Mouse (Mus musculus) hindbrain, embryonic 13.5 days (tissue): ENCODE results near the gene Znrf1. TPM values are rescaled to one million over a fixed set of nuclear protein-coding genes. Genes with fewer than 3 reads are reported as not detected.
A peak's percentile ranks its signal among the peaks of the same experiment; 100 is the strongest.

Experiments
- ATAC-seq: fragments of 200-750 bp; cut with Nextera tagmentation; 2 replicates; pipeline ENCODE4 v1.8.0; 2017; ENCODE audit warnings: moderate TSS enrichment; ENCODE audit not compliant: low FRiP score
- H3K27ac ChIP-seq: fragments of 300-500 bp; sonication (generic); 2 replicates; pipeline ENCODE4 v1.5.1; 2015; ENCODE audit warnings: inconsistent platforms, mild to moderate bottlenecking, moderate library complexity
- H3K27me3 ChIP-seq: fragments of 300-500 bp; sonication (generic); 2 replicates; pipeline ENCODE4 v1.6.1; 2015; ENCODE audit warnings: mild to moderate bottlenecking, inconsistent platforms
- H3K36me3 ChIP-seq: fragments of 300-500 bp; sonication (generic); 2 replicates; pipeline ENCODE4 v1.6.1; 2015; ENCODE audit warnings: mild to moderate bottlenecking, inconsistent platforms
- H3K4me1 ChIP-seq: fragments of 300-500 bp; sonication (generic); replicated peaks from 2 replicates; pipeline ENCODE4 v1.6.1; 2015; ENCODE audit warnings: inconsistent platforms
- H3K4me2 ChIP-seq: fragments of 300-500 bp; sonication (generic); 2 replicates; pipeline ENCODE4 v1.6.1; 2015; ENCODE audit warnings: inconsistent platforms, mild to moderate bottlenecking, moderate library complexity
- H3K4me3 ChIP-seq: fragments of 300-500 bp; sonication (generic); 2 replicates; pipeline ENCODE4 v1.5.1; 2015; ENCODE audit warnings: mild to moderate bottlenecking, inconsistent platforms
- H3K9ac ChIP-seq: fragments of 300-500 bp; sonication (generic); 2 replicates; pipeline ENCODE4 v1.6.1; 2015; ENCODE audit warnings: mild to moderate bottlenecking, inconsistent platforms
- H3K9me3 ChIP-seq: fragments of 300-500 bp; sonication (generic); 2 replicates; pipeline ENCODE4 v1.6.1; 2016; ENCODE audit warnings: inconsistent platforms
- WGBS: fragments of 180-500 bp; shearing (Covaris S2); methylation state at CpG from one replicate; pipeline ENCODE4 v1.1.7; 2015; 5-methylcytosine and 5-hydroxymethylcytosine counted together
- polyA plus RNA-seq: library from polyadenylated mRNA; unstranded; fragments of >200 nt; fragmentation: Nextera tagmentation; extraction: Ambion mirVana; gene quantifications from 2 replicates; pipeline ENCODE4 v1.2.1, GENCODE M21; 2015

Gene Znrf1
- polyA plus RNA-seq, 1 experiment from 2014 or later, result 80.0 TPM

DNA sequence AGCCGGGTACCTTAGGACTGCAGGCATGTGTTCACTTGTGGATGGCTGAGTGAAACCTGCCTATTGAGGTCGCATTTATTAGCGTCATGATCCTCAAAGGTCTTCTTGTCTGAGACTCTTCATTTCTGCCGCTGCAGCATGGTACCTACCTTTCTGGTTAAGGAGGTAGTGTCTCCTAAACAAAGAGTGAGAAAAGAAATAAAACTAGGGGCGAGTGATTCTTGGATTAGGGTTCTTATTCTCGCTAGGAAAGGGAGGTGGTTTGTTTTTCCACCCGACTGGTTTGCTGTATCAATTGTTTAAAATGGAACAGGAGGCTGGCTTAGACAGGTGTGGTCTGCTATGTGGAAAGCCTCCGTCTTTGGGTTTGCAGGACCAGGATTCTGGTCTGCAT is 1.9 kb downstream of the Znrf1 start:
- H3K27ac ChIP-seq, result peak overlapping the region; percentile 98
- H3K36me3 ChIP-seq, result no peaks in the 10 kb centered on the region
- H3K27me3 ChIP-seq, result no peaks in the 10 kb centered on the region
- H3K4me1 ChIP-seq, result peaks cover 49% of the 10 kb centered on the region
- 3% methylated on average over 8 of the region's 8 CpGs for WGBS
- H3K9ac ChIP-seq, result peak overlapping the region; percentile 98
- peak overlapping the region; percentile 99 for H3K4me3 ChIP-seq
- peak overlapping the region; percentile 99 for H3K4me2 ChIP-seq
- H3K9me3 ChIP-seq, result no peaks in the 10 kb centered on the region
- no peak for ATAC-seq

DNA sequence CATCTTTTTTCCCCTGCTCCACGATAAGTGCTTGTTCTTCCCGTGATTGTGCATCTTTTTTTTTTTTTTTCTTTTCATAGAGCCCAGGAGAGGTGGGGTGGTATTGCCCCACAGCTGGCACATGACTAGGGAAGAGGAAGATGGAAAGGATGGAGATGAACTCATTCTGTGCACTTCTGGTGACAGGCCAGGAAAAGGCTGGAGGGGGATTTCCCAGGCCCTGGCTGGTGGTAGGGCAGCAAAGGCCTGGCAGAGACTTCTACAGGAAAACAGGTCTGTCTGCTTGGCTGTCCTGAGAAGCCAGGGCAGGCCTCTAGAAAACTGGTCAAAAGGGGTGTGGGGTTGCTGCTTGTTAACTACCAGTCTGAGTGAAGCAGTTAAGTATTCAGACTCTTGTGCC is 2.3 kb downstream of the Znrf1 start:
- peaks cover 52% of the 10 kb centered on the region for H3K4me1 ChIP-seq
- H3K27ac ChIP-seq, result peak overlapping the region; percentile 30; the same call in 1 of the 2 replicates
- peak overlapping the region; percentile 99 for H3K4me2 ChIP-seq
- 0% methylated on average over 2 of the region's 2 CpGs for WGBS
- ATAC-seq, result no peak
- H3K4me3 ChIP-seq, result peak overlapping the region; percentile 99
- no peaks in the 10 kb centered on the region for H3K9me3 ChIP-seq
- no peaks in the 10 kb centered on the region for H3K36me3 ChIP-seq
- peak overlapping the region; percentile 98 for H3K9ac ChIP-seq
- no peaks in the 10 kb centered on the region for H3K27me3 ChIP-seq

DNA sequence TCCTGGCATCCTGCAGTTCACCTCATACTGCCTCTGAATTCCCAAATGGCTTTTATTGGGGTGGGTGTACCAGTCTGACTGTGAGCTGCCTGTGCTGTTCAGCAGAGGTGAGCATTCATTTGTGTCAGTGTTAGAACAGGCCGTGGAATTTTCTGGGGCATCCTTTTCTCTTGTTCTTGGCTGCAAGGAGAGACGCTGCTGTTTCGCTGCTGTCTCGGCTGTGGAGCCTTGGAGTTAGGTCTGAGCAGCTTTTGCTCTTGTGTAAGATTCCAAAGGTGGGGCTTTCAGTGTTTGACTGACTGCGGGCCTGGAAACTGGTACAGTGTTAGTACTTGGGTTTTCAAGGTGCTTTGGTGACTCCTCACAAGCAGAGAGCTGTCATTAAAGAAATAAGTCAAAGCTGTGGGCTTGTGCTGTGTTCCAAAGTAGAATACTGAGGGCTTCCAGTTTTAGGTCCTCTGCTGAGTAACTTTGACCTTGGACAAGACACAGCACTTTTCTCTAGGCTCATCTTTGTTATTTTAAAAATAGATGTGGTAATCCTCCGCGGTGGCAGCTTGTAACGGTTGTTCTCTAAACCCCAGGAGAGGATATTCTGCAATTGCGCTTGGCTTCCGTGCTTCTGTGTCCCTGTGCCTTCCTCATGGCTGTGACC is 3.7 kb downstream of the Znrf1 start:
- Histone ChIP-seq H3K4me3 (peak overlapping the region; percentile 99), H3K4me1 (peaks cover 58% of the 10 kb centered on the region)
- 57% methylated on average over 10 of the region's 10 CpGs for WGBS

DNA sequence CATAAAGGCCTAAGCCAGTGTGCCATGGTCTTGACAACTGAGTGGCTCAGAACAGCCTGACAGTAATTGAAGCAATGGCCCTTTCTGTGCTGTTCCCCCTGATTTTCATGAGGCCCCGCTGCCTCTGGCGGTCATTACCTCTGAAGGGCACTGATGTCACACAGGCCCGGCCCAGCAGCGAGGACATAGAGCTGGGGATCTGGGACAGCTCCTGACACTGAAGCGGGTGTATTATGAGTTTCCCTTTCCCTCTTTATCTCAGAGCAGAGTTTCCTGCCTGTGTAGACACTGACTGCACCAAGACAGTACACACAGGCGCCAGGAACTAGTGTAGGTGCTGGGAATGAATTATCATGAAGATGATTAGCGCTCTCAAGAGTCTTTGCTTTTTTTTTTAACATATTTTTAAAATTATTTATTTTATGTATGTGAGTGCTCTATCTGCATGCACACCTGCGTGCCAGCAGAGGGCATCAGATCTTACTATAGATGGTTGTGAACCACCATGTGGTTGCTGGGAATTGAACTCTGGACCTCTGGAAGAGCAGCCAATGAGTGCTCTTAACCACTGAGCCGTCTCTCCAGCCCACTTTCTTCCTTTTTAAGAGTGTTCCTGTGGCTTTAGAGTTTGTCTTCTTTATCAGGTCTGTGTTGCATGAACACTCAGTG is 7.9 kb downstream of the Znrf1 start:
- Histone ChIP-seq H3K9me3 (no peaks in the 10 kb centered on the region), H3K4me3 (no peak overlapping the region), H3K27ac (no peak overlapping the region), H3K36me3 (peaks cover 3% of the 10 kb centered on the region; the same call in 1 of the 2 replicates), H3K9ac (no peak overlapping the region), H3K27me3 (no peaks in the 10 kb centered on the region), H3K4me1 (peaks cover 54% of the 10 kb centered on the region), H3K4me2 (no peak overlapping the region)
- ATAC-seq, result no peak
- WGBS, result 93% methylated on average over 9 of the region's 9 CpGs

More for the DNA sequence above, 3.7 kb downstream of the Znrf1 start:
- Histone ChIP-seq H3K4me2 (peak overlapping the region; percentile 99), H3K27me3 (no peaks in the 10 kb centered on the region), H3K9me3 (no peaks in the 10 kb centered on the region), H3K36me3 (peaks cover 3% of the 10 kb centered on the region; the same call in 1 of the 2 replicates), H3K27ac (peak overlapping the region; percentile 42; the same call in 1 of the 2 replicates), H3K9ac (peak overlapping the region; percentile 67)
- no peak for ATAC-seq

DNA sequence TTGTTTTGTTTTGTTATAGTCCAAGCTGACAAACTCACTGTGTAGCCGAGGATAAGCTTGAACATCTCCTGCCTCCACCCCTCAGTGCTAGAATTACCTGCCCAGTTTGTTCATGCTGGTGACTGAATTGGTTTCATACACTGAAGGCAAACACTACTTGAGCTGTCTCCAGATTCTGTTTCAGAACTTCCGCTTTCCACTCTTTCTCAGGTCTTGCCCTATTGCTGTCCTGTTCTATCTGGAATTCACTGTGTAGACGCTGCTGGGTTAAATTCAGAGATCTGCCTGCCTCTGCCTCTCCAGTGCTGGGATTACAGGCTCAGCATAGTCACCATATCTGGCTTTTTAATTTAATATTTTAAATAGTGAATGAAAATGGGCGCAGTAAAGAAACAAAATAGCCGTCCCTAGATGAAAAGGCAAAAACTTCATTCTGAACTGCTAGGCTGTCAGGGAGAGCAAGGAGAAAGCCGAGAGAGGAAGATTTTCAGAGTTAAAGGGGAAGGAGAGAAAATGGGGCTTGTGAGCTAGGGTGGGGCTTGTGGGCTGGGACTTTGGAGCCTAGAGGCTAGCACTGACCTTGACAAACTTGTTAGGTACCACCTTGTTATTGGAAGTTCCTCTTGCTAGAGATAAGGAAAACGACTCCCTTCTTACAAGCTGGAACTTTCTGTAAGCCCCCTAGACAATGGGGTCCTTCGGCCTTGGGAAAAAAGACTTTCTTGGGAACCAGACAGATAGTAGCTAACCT is 9.7 kb downstream of the Znrf1 start:
- Histone ChIP-seq H3K27ac (no peak overlapping the region), H3K27me3 (no peaks in the 10 kb centered on the region), H3K4me1 (peaks cover 48% of the 10 kb centered on the region), H3K4me2 (no peak overlapping the region), H3K9ac (no peak overlapping the region), H3K36me3 (peaks cover 3% of the 10 kb centered on the region; the same call in 1 of the 2 replicates), H3K9me3 (no peaks in the 10 kb centered on the region), H3K4me3 (no peak overlapping the region)
- no peak for ATAC-seq
- 90% methylated on average over 8 of the region's 8 CpGs for WGBS

DNA sequence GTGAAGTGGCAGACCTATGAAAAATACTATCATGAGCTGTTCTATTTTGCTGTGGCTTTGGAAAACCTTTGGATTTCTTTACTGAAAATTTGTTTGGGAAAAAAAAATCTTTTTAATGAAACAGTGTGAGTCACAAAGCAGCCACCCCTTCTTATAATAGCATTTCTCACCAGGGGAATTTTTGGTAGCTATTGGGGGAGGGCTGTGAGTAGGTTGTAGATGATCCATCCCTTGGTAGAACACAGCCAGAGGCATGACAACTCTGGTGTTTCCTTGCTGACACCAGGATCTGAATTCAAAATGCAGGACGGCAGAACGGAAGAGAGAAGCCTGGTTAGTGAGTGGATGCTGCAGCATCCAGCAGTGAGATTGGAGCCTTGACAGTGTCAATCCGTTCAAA is 11.2 kb downstream of the Znrf1 start:
- Histone ChIP-seq H3K4me1 (peaks cover 37% of the 10 kb centered on the region), H3K9ac (no peak overlapping the region), H3K9me3 (no peaks in the 10 kb centered on the region), H3K27ac (no peak overlapping the region), H3K4me2 (no peak overlapping the region), H3K27me3 (no peaks in the 10 kb centered on the region), H3K4me3 (no peak overlapping the region), H3K36me3 (peaks cover 3% of the 10 kb centered on the region; the same call in 1 of the 2 replicates)
- 93% methylated on average over 3 of the region's 3 CpGs for WGBS
- ATAC-seq, result no peak

DNA sequence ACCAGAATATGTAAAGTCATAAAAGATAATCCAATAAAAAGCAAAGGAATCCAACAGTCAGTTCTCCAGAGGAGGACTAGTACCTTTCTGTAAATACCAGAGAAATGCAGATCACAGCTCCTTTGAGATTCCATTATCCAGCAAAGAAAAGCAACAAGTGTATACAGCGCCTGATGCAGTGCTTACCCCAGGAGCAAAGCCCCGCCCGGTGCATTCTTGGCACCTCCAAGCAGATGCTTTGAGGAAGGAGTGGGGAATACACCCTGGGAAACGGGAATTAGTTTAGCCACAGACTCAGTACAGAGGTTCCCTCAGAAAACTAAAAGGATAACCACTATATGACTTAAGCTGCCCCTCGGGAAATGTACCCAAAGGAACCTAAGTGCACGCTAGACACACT is 12.3 kb downstream of the Znrf1 start:
- Histone ChIP-seq H3K9ac (no peak overlapping the region), H3K4me1 (peaks cover 29% of the 10 kb centered on the region), H3K27ac (no peak overlapping the region), H3K9me3 (no peaks in the 10 kb centered on the region), H3K4me2 (no peak overlapping the region), H3K27me3 (no peaks in the 10 kb centered on the region), H3K36me3 (peaks cover 3% of the 10 kb centered on the region; the same call in 1 of the 2 replicates), H3K4me3 (no peak overlapping the region)
- 88% methylated on average over 6 of the region's 6 CpGs for WGBS
- no peak for ATAC-seq

DNA sequence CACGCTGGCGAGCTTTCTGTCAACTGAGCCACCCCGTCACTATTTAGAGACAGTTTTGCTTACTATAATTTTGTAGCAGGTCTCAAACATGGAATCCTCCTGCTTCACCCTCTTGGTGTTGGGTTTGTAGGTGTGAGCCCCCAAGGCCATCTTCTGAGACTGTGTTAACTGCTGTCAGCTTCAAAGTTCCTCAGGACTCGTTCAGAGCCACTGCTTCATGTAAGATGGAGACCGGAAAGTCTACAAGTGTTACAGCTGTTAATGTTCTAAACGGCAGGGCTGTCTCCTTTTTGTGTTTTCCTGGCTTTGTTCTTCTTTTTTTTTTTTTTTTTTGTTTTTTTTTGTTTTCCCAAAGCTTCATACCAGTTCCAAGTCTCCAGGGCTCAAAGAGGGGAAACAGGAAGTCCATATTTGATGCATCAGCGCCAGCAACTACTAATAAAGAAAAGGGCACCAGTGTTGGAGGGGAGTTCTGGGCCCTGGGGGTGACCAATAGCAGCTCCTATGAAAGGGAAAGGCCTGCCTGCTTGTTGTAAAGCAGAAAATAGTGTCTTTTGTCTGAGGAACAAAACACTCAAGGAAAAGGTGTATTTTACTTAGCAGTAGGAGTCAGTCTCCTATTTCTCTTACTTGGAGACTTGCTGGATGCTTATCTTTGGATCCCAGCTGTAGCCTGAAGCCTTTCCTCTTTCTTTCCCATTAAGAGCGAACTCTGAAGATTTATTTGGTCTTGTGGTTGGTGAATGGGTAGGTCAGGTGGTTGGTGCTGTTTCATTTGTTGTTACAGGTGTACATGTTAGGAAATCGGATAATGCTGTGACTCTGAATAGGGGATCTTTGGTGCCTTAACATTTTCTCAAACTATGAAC is 14.3 kb downstream of the Znrf1 start:
- H3K9ac ChIP-seq, result no peak overlapping the region
- H3K4me1 ChIP-seq, result peaks cover 37% of the 10 kb centered on the region
- H3K36me3 ChIP-seq, result no peaks in the 10 kb centered on the region
- H3K27ac ChIP-seq, result peak overlapping the region; percentile 2; the same call in 1 of the 2 replicates
- H3K9me3 ChIP-seq, result no peaks in the 10 kb centered on the region
- H3K27me3 ChIP-seq, result no peaks in the 10 kb centered on the region
- ATAC-seq, result no peak
- no peak overlapping the region for H3K4me2 ChIP-seq
- 62% methylated on average over 9 of the region's 9 CpGs for WGBS
- no peak overlapping the region for H3K4me3 ChIP-seq

DNA sequence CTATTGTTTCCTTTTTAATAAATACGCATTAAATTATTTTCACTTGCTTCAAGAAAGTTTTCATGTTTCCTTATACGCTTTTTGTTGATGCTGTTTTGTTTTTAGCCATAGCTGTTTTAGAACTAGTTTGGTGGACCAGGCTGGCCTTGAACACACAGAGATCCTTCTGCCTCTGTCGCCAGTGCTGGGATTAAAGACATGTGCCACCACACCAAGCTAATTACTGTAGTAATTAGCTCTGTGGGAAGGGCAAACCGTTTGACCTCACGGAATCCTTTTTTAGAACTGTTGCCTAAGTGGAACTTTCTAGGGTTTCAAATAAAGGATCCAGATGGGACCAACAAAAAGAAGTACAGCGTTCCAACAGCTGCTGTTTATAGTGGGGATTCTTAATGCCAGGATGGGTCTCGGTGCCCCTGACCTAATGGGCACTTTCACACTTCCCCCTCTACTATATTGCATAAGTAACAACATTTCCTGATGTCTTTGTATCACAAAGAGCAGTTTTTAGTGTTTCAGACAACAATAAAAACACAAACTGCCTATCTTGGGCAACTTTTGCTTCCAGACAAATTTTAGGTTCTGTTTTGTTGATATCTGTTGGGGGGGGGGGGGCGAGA is 15.7 kb downstream of the Znrf1 start:
- 71% methylated on average over 8 of the region's 8 CpGs for WGBS
- H3K4me2 ChIP-seq, result no peak overlapping the region

DNA sequence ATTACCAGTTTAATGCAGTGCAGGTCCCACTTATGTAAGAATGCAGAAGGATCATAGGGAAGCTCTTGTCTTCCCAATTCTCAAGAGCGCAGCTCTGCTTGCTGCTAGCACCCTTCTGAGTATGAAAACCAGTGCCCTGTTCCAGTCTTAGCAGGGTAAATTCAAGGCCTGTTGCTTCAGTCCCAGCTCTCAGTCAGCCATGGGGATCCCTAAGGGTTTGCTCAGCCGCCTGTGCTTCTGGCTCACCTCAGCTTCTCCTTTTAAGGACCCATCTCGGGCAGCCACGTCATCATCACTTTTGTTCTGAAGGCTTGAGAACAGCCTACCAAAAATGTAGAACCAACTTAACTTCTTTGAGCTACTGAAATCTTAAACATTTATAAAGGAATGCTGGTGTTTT is 25.9 kb downstream of the Znrf1 start:
- peaks cover 43% of the 10 kb centered on the region for H3K4me1 ChIP-seq
- H3K36me3 ChIP-seq, result no peaks in the 10 kb centered on the region
- no peak overlapping the region for H3K9ac ChIP-seq
- no peak overlapping the region for H3K4me2 ChIP-seq
- no peak overlapping the region for H3K27ac ChIP-seq
- 88% methylated on average over 4 of the region's 4 CpGs for WGBS
- no peak overlapping the region for H3K4me3 ChIP-seq
- no peaks in the 10 kb centered on the region for H3K27me3 ChIP-seq
- no peak for ATAC-seq
- no peaks in the 10 kb centered on the region for H3K9me3 ChIP-seq

More for the DNA sequence above, 15.7 kb downstream of the Znrf1 start:
- H3K27ac ChIP-seq, result no peak overlapping the region
- H3K27me3 ChIP-seq, result no peaks in the 10 kb centered on the region
- H3K9ac ChIP-seq, result no peak overlapping the region
- H3K4me3 ChIP-seq, result no peak overlapping the region
- H3K36me3 ChIP-seq, result no peaks in the 10 kb centered on the region
- peaks cover 42% of the 10 kb centered on the region for H3K4me1 ChIP-seq
- no peaks in the 10 kb centered on the region for H3K9me3 ChIP-seq
- no peak for ATAC-seq

DNA sequence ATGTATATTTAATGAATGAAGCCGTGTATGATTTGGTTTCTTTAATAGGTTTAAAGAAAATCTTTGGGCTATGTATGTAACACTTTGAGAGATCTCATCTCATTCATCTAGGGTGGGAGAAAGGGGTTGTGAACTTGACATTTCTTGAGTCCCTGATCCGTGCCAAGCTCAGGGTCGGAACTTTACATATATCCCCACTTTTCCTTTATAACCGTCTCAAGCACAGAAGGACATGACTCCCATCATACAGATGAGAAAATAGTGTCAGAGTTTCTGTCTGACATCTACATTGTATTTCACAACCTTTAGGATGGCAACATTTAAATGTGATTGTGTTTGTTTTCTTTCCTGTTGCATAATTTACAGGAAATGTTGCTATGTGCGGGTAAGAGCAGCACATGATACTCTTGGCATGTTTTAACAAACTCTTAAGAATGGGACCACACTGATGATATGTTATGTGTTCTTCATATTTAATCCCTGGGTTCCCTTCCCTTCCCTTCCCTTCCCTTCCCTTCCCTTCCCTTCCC is 26.4 kb downstream of the Znrf1 start:
- H3K27ac ChIP-seq, result no peak overlapping the region
- H3K9me3 ChIP-seq, result no peaks in the 10 kb centered on the region
- no peak overlapping the region for H3K4me3 ChIP-seq
- WGBS, result 95% methylated on average over 5 of the region's 5 CpGs
- ATAC-seq, result no peak
- H3K9ac ChIP-seq, result no peak overlapping the region
- peaks cover 41% of the 10 kb centered on the region for H3K4me1 ChIP-seq
- H3K36me3 ChIP-seq, result no peaks in the 10 kb centered on the region
- H3K27me3 ChIP-seq, result no peaks in the 10 kb centered on the region
- no peak overlapping the region for H3K4me2 ChIP-seq
